Mouse (Mus musculus) spleen, adult 2 months (tissue): ENCODE measurements at regions not wholly inside any gene's neighbourhood (a gene's known extent, or its start where the extent isn't known, plus 50 kb on each side); places are given as distances from the start of the nearest gene placed in this dataset.

Source experiments
- CTCF ChIP-seq: fragments of 200-500 bp; IDR thresholded peaks from 2 replicates; pipeline ENCODE4 v1.5.1; 2011; ENCODE audit warnings: mild to moderate bottlenecking, inconsistent platforms; ENCODE audit not compliant: insufficient read depth, insufficient read length, insufficient replicate concordance; ENCODE audit errors: extremely low read depth
- POLR2A ChIP-seq: fragments of 200-500 bp; IDR thresholded peaks from 2 replicates; pipeline ENCODE4 v1.6.1; 2011; ENCODE audit warnings: low read depth, low read length, inconsistent platforms

- TF ChIP-seq CTCF (no peak), POLR2A (no peak)
Observed at GRCm38 (mm10) chr13:25983659-25984058, 713.4 kb upstream of the Nrsn1 start.
